Mouse (Mus musculus) bone marrow, adult 2 months (tissue): ENCODE measurements around the gene Adap2. TPM values are rescaled to one million over a fixed set of nuclear protein-coding genes. Genes with fewer than 3 reads are reported as not detected.
A peak's percentile ranks its signal among the peaks of the same experiment; 100 is the strongest.

ENCODE experiments used
- H3K27ac ChIP-seq: fragments of 200-500 bp; 2 replicates; pipeline ENCODE4 v1.5.1; 2012; ENCODE audit warnings: low read depth, mild to moderate bottlenecking, control low read depth, inconsistent platforms, low read length; ENCODE audit not compliant: control insufficient read depth, poor library complexity, insufficient read depth
- H3K4me1 ChIP-seq: fragments of 200-500 bp; 2 replicates; pipeline ENCODE4 v1.6.1; 2011; ENCODE audit warnings: low read length; ENCODE audit not compliant: control insufficient read depth, insufficient read depth
- H3K4me3 ChIP-seq: fragments of 200-500 bp; replicated peaks from 2 replicates; pipeline ENCODE3; 2011; ENCODE audit warnings: mild to moderate bottlenecking, low read depth, low read length, control low read depth; ENCODE audit not compliant: control insufficient read depth
- CTCF ChIP-seq: fragments of 200-500 bp; IDR thresholded peaks from 2 replicates; pipeline ENCODE4 v1.5.1; 2011; ENCODE audit warnings: low read length, control low read depth; ENCODE audit not compliant: control insufficient read depth, insufficient read depth
- POLR2A ChIP-seq: fragments of 200-500 bp; IDR thresholded peaks from 2 replicates; pipeline ENCODE4 v1.6.1; 2011; ENCODE audit warnings: low read depth, mild to moderate bottlenecking, control low read depth, low read length, borderline replicate concordance; ENCODE audit not compliant: control insufficient read depth
- WGBS: fragments of 180-500 bp; shearing (Covaris S2); methylation state at CpG from one replicate; pipeline ENCODE4 v1.1.7; 2018; 5-methylcytosine and 5-hydroxymethylcytosine counted together
- polyA plus RNA-seq: library from polyadenylated mRNA; stranded (reverse); fragments of >200 nt; gene quantifications from 2 replicates; pipeline ENCODE4 v1.2.4, GENCODE M21; 2011; ENCODE audit warnings: low replicate concordance; ENCODE audit not compliant: missing spikeins, insufficient read depth, insufficient read length

Adap2 gene
- polyA plus RNA-seq, 1 experiment = 4.8 TPM

DNA sequence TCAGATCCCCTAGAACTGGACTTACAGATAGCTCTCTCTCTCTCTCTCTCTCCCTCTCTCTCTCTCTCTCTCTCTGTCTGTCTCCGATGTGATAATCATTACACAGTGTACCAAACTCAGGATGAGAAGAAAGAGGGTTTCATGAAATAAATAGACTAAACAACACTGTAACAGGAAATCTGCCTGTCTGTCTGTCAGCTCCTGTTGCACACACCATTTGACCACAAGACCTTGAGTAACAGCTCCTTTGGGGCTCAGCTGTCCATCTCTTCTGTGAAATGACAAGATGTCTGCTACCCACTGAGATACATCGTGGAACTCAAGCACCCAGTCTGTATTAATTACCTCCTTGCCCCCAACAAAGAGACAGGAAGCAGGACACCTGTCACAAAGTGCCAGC lies 2.4 kb upstream of the Adap2 start:
- no peak for TF ChIP-seq CTCF
- TF ChIP-seq POLR2A = no peak
- WGBS = 8% methylated on average over 2 of the region's 2 CpGs
- H3K4me3 ChIP-seq = no peak overlapping the region
- peaks cover 2% of the 10 kb centered on the region; the same call in 1 of the 2 replicates for H3K4me1 ChIP-seq
- no peak overlapping the region for H3K27ac ChIP-seq

DNA sequence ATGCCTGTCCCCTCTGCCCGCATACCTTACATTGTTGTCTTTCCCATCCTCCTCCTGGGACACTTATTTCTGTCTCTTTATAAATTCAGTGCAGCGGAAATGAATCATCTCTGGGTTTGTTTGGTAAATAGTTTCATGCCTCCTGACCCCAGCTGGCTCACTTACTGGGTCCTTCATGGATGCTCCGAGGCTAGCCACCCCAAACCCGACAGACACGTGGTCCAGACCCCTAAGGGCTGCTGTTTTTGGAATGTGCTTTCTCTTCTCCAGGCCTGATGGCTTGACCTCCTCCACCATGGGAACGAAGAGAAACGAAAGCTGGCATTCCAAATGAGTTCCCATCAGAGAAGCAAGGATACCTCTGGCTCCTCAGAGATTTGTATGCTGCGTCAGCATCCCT lies 1.5 kb upstream of the Adap2 start:
- Histone ChIP-seq H3K4me1 (peaks cover 2% of the 10 kb centered on the region; the same call in 1 of the 2 replicates), H3K4me3 (no peak overlapping the region), H3K27ac (no peak overlapping the region)
- no peak for TF ChIP-seq POLR2A
- no peak for TF ChIP-seq CTCF
- 83% methylated on average over 8 of the region's 8 CpGs for WGBS

DNA sequence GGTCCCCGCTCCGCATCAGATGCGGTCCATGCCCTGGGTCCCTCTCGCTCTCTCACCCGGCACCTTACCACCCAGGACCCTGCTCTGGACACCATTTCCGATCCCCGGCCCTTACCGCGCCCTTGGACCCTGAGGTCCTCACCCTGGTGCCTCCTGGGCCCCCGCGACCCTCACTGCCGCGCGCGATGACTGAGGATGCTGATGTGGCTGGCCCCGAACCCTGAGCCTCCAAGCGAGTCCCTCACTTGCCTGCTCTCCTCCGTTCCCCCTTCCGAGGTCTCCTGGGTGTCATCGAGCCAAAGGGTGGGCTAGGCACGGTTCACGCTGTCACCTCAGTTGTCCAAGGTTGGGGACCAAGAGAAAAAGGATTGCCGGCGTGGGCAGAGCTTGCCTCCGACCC lies 596 bp downstream of the Adap2 start:
- Histone ChIP-seq H3K4me1 (peaks cover 2% of the 10 kb centered on the region; the same call in 1 of the 2 replicates), H3K4me3 (peak overlapping the region; percentile 63), H3K27ac (peak overlapping the region; percentile 24; the same call in 1 of the 2 replicates)
- no peak for TF ChIP-seq POLR2A
- TF ChIP-seq CTCF = no peak
- WGBS = 44% methylated on average over 25 of the region's 25 CpGs

DNA sequence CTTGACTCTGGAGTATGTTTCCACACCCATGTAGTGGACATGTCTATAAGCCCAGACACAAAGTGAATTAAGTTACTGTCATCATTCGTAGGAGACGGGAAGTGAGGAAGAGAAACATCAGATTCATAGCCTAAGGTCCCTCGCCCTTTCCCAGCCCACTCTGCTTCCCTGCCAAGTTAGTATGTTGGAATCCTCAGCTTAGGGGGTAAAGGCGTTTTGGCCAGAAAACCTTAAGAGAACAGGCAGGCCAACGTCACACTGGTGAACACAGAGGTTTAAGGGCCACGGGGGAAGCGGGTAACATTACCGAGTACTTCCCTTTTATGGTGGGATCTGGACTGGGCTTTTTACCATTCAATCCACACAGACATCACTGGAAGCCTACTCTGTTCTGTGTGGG lies 1.6 kb downstream of the Adap2 start:
- WGBS = 33% methylated on average over 8 of the region's 8 CpGs
- TF ChIP-seq POLR2A (no peak), CTCF (no peak)
- Histone ChIP-seq H3K4me1 (peaks cover 2% of the 10 kb centered on the region; the same call in 1 of the 2 replicates), H3K27ac (no peak overlapping the region), H3K4me3 (no peak overlapping the region)

DNA sequence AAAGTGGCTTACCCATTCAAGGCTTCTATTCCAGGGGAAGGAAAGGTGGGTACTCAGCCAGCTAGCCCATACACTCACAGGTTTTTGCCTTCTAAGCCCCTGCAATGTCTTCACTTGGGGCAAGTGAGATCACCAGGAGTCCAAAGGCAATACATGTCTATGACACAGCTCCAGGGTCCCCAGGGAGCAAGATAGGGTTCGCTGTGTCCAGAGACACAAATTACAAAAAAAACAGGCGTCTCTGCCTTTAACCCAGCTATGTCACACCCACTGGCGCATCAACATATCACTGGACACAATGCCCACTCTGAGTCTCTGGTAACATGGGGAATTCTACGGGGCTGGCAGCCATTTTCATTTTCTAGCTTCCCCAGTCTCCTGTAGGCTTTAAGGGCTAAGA lies 2.1 kb downstream of the Adap2 start:
- 80% methylated on average over 4 of the region's 4 CpGs for WGBS
- H3K4me3 ChIP-seq = no peak overlapping the region

DNA sequence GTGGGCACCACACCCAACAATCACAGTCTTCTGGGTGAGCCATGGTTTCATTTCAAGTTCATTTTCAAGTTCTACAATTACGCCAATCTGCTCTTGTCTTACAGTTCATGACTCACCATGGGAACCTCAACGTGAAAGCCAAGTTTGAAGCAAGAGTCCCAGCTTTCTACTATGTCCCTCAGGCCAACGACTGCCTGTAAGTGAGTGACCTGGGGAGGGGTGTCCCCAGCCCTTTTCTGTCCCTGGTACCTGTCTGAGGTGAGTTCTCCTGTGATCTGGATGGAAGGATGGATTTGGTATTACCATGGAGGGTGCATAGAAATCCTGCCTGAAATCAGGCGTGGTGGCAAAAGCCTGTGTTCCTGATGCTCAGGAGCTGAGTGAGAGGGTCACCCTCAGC lies 2.9 kb downstream of the Adap2 start:
- WGBS = 67% methylated on average over 4 of the region's 4 CpGs
- no peak overlapping the region for H3K27ac ChIP-seq
- no peaks in the 10 kb centered on the region; the same call in 1 of the 2 replicates for H3K4me1 ChIP-seq
- TF ChIP-seq POLR2A = no peak
- no peak for TF ChIP-seq CTCF
- H3K4me3 ChIP-seq = no peak overlapping the region

More for the DNA sequence above, 2.1 kb downstream of the Adap2 start:
- H3K27ac ChIP-seq = no peak overlapping the region
- peaks cover 2% of the 10 kb centered on the region; the same call in 1 of the 2 replicates for H3K4me1 ChIP-seq
- no peak for TF ChIP-seq CTCF
- no peak for TF ChIP-seq POLR2A

DNA sequence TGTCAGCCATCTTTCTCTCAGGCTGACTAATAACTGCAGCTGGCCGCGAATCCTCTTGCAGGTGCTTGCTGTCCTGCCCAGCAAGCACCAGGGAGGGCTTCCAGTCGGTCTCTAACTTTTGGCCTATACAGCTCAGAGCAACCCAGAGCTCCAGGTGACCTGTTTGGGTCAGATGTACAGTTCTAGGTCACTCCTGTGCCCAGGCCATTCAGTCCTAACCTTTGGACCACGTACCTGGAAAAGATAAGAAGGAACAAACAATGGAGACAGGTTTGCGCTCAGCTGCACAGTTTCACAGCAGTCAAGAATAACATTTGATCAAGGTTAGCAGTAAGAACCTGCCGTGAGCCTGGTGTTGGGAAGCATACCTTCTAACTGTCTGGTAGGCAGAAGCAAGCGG lies 5.1 kb downstream of the Adap2 start:
- WGBS = 84% methylated on average over 7 of the region's 7 CpGs
- H3K4me1 ChIP-seq = no peaks in the 10 kb centered on the region
- no peak overlapping the region for H3K4me3 ChIP-seq
- no peak overlapping the region for H3K27ac ChIP-seq
- TF ChIP-seq POLR2A (no peak), CTCF (no peak)

DNA sequence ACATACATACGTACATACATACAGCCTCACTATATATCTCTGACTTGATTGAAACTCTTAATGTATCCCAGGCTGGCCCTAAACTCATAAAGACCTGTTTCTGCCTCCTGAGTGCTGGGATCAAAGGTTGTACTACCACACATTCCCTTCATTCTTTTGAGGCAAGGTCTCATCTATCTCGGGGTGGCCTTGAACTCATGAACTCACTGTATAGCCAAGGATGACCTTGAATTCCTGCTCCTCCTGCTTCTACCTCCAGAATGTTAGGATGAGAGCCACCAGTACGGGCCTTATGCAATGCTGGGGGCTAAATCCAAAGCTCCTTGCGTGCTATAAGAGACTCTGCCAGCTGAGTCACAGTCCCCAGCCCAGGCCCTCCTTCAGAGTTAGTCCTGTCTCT lies 7.1 kb downstream of the Adap2 start:
- Histone ChIP-seq H3K4me1 (no peaks in the 10 kb centered on the region), H3K4me3 (no peak overlapping the region), H3K27ac (no peak overlapping the region)
- 78% methylated on average over 4 of the region's 4 CpGs for WGBS
- TF ChIP-seq POLR2A = no peak
- TF ChIP-seq CTCF = no peak

DNA sequence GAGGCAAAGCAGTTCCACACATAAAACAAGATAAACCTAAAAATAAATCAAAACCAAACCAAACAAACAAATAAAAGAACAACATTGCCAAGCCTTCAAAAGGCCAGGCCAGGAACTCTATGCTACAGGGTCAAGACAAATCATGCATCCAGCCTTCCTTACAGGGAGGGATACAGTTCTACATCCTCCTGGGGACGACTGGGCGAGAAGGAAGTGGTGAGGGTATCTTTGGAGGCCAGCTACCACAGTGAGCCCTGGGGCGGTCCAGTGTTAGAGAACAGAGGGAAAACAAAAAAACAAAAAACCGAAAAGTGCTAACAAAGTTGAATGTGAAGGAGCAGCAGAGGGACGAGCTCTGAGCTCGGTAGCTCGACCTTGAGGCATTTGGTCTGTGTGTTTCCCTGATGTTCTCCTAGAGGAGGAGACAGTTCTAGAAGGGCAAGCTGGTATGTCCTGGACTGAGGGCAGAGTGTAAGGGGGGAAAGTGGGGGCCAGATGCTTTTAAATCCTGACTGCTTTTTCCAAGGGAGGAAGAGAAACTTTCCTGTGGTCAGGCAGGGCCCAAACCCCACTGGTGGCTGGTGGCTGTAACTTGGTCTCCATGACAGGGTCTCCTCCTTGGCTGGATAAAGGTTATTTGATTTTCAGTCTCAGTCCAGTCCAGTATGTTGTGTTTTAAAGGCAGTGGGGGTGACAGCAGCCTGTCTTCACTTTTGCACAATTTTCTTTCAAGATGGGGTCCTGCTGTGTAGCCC lies 9.6 kb downstream of the Adap2 start:
- Histone ChIP-seq H3K4me1 (no peaks in the 10 kb centered on the region; the same call in 1 of the 2 replicates), H3K27ac (no peak overlapping the region), H3K4me3 (no peak overlapping the region)
- 11% methylated on average over 7 of the region's 7 CpGs for WGBS
- TF ChIP-seq POLR2A (no peak), CTCF (no peak)
